Comparison of ENCODE assay signal across 9 mouse cellular contexts in the genomic region with DNA sequence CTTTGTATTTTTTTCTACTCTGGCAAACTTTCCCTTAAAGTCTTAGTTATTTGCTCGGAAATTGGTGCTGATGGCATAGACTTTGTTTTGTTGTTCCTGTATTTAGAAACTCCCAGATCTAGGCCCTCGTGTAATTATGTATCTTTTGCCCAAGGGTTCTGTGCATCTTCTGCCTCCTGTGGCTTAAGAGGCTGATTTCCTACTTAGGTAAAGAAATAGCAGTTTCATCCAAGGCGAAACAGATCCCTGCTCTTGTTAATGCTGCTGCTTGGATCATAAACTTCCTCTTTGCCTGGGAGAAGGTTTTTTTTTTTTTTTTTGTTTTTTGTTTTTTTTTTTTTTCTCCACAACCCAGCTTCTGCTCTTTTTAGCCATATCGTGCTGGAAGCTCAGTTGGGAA. TPM values are rescaled to one million over a fixed set of nuclear protein-coding genes. Genes with fewer than 3 reads are reported as not detected.
DNase-seq lines count a peak whose midpoint lies in the region; ATAC-seq and TF ChIP-seq lines count a peak whose summit lies in the region.
"Had no signal": no experiment of that assay in that cellular context is flagged by ENCODE, and none has a peak within 500 bp of the region (broad histone marks: within the 10 kb centered on the region; RNA-seq: fewer than 3 reads in every experiment).

No protein-coding gene starts in this region.

- WGBS in lung, embryonic 14.5 days: 38% methylated on average over 4 of the region's 4 CpGs
- WGBS in forebrain, embryonic 14.5 days: 44% methylated on average over 4 of the region's 4 CpGs
- WGBS in limb, embryonic 11.5 days: 47% methylated on average over 4 of the region's 4 CpGs

- H3K9ac ChIP-seq in lung, embryonic 14.5 days: peak overlapping the region; percentile 16; the same call in 1 of the 2 replicates
- no peak overlapping the region; the same call in 1 of the 2 replicates for H3K9ac ChIP-seq in forebrain, embryonic 14.5 days (ENCODE audit: low read length)
- no peak overlapping the region for H3K9ac ChIP-seq in limb, embryonic 11.5 days (ENCODE audit: low read length)

- peak overlapping the region; percentile 89 for H3K4me2 ChIP-seq in lung, embryonic 14.5 days
- H3K4me2 ChIP-seq in forebrain, embryonic 14.5 days (ENCODE audit: low read length): peak overlapping the region; percentile 81
- H3K4me2 ChIP-seq in limb, embryonic 11.5 days (ENCODE audit: low read depth, severe bottlenecking): peak overlapping the region; percentile 66; the same call in 1 of the 2 replicates

- H3K27ac ChIP-seq in lung, embryonic 14.5 days (ENCODE audit: low read depth): peak overlapping the region; percentile 99
- H3K27ac ChIP-seq in forebrain, embryonic 14.5 days (ENCODE audit: low read depth, low read length): peak overlapping the region; percentile 98; the same call in 1 of the 2 replicates
- no peak overlapping the region for H3K27ac ChIP-seq in limb, embryonic 11.5 days (replicated peaks; ENCODE audit: low read depth, low read length)

- no peaks in the 10 kb centered on the region for H3K27me3 ChIP-seq in lung, embryonic 14.5 days (ENCODE audit: insufficient read depth, low read length)
- no peaks in the 10 kb centered on the region for H3K27me3 ChIP-seq in forebrain, embryonic 14.5 days (replicated peaks; ENCODE audit: control insufficient read depth, insufficient read depth, low read length)
- H3K27me3 ChIP-seq in limb, embryonic 11.5 days (ENCODE audit: control insufficient read depth, insufficient read depth, low read length): no peaks in the 10 kb centered on the region
- no peaks in the 10 kb centered on the region for H3K27me3 ChIP-seq in splenic B cell, adult 2 months (ENCODE audit: control insufficient read depth, insufficient read depth, low read length, poor library complexity, severe bottlenecking)
- H3K27me3 ChIP-seq: Patski had no signal

- no peak for TF ChIP-seq CTCF in lung, embryonic 14.5 days (IDR thresholded peaks at IDR 0.05; ENCODE audit: low read depth)

- H3K9me3 ChIP-seq in lung, embryonic 14.5 days (ENCODE audit: low read depth, low read length): no peaks in the 10 kb centered on the region
- no peaks in the 10 kb centered on the region for H3K9me3 ChIP-seq in forebrain, embryonic 14.5 days (replicated peaks; ENCODE audit: control insufficient read depth, low read length)
- no peaks in the 10 kb centered on the region for H3K9me3 ChIP-seq in limb, embryonic 11.5 days (ENCODE audit: control insufficient read depth, low read length)

- DNase-seq in lung, embryonic 14.5 days: no peak
- DNase-seq in lung, postnatal 14 days: no peak
- no peak for DNase-seq in forebrain, embryonic 14.5 days (ENCODE audit: low spot score)
- DNase-seq in limb, embryonic 11.5 days (ENCODE audit: low spot score): no peak
- peak; percentile 4 for DNase-seq in splenic B cell, adult 2 months (ENCODE audit: low read depth, low spot score)
- DNase-seq in spleen, postnatal 10 days (ENCODE audit: low spot score in 2 of 2): no peak
- DNase-seq in embryo, embryonic 10 days (ENCODE audit: low spot score): no peak
- no peak for DNase-seq in left cerebral cortex, adult 18-20 months (ENCODE audit: low spot score in 2 of 2)

- H3K4me3 ChIP-seq in lung, embryonic 14.5 days (ENCODE audit: low read depth, low read length): 0 out of 2 replicates have a peak overlapping the region, but pooled peaks have one; percentile 86
- no peak overlapping the region for H3K4me3 ChIP-seq in forebrain, embryonic 14.5 days (ENCODE audit: low read depth, low read length)
- H3K4me3 ChIP-seq in limb, embryonic 11.5 days (ENCODE audit: low read depth, low read length): no peak overlapping the region

- no peak for ATAC-seq in lung, embryonic 14.5 days (ENCODE audit: insufficient read depth)
- no peak for ATAC-seq in forebrain, embryonic 14.5 days
- no peak for ATAC-seq in limb, embryonic 11.5 days (ENCODE audit: insufficient number of reproducible peaks, low FRiP score, low TSS enrichment, low read depth)
- ATAC-seq: Patski had no signal

- peaks cover 15% of the 10 kb centered on the region for H3K36me3 ChIP-seq in lung, embryonic 14.5 days (ENCODE audit: insufficient read depth)
- no peaks in the 10 kb centered on the region for H3K36me3 ChIP-seq in forebrain, embryonic 14.5 days (ENCODE audit: control insufficient read depth, insufficient read depth, low read length)
- H3K36me3 ChIP-seq in limb, embryonic 11.5 days (ENCODE audit: control insufficient read depth, insufficient read depth, low read length): no peaks in the 10 kb centered on the region
- H3K36me3 ChIP-seq in splenic B cell, adult 2 months (ENCODE audit: control insufficient read depth, insufficient read depth, low read length, poor library complexity, severe bottlenecking): no peaks in the 10 kb centered on the region

- H3K4me1 ChIP-seq in lung, embryonic 14.5 days (ENCODE audit: insufficient read depth): 0 out of 2 replicates have a peak, but pooled peaks cover 4% of the 10 kb centered on the region
- peaks cover 13% of the 10 kb centered on the region for H3K4me1 ChIP-seq in forebrain, embryonic 14.5 days (ENCODE audit: control insufficient read depth, insufficient read depth, low read length)
- peaks cover 7% of the 10 kb centered on the region; the same call in 1 of the 2 replicates for H3K4me1 ChIP-seq in limb, embryonic 11.5 days (ENCODE audit: control insufficient read depth, insufficient read depth, low read length)

RNA-seq across cellular contexts. Expression of a gene that starts 2.3 kb away (rescaled TPM):
- polyA plus RNA-seq in lung, embryonic 14.5 days (2014; fragmentation: Nextera tagmentation; extraction: Ambion mirVana): 67.1 and 71.5 TPM in 2 replicates
- 36.0 and 36.4 TPM in 2 replicates for polyA plus RNA-seq in forebrain, embryonic 14.5 days (2014; fragmentation: Nextera tagmentation; extraction: Ambion mirVana)
- 29.3 and 42.7 TPM in 2 replicates for polyA plus RNA-seq in limb, embryonic 11.5 days (2014; fragmentation: Nextera tagmentation; extraction: Ambion mirVana)
- 10 to 100 TPM; 53.8 to 60.5 TPM for total RNA-seq in left cerebral cortex, adult 18-20 months (2021)
